Mouse (Mus musculus): ENCODE measurements around the gene Tmsb10.

Tmsb10 gene

GRCm38 (mm10) chr6:72956199-72957092 lies 2.1 kb downstream of the Tmsb10 start:
- no peak for DNase-seq (ENCODE audit: low spot score in 2 of 2)

DNA sequence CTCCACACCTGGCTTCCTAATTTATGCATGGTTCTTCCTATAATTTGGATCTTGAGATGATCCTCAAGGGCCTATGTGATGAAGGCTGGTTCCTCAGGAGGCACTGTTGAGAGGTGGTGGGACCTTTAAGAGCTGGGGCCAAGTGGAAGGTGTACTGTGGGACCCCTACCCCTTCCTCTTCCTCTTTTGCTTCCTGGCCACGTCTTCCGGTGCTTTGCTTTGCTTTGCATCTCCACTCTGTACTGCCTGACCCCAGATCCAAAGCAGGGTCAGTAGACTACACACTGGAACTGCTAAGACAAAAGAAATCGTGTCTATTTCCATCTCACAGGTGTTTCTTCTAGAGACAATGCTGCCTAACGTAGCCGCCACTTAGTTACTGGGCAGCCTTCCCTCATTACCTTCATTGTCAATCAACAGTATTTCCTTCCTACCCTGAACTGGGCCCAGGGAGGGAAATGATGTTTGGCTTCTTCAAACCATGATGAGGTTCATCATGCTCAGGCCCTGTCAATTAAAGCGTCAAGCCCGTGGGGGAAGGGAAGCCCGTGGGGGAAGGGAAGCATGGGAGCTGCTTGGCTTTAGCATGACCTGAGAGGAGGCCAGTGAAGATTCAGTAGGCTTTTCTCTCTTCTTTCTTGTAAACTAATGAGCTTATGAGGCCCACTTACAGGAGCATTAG lies 2.9 kb downstream of the Tmsb10 start:
- no peak for DNase-seq (ENCODE audit: low spot score in 2 of 2)

- DNase-seq (ENCODE audit: low spot score in 2 of 2), result no peak
These were observed 3.8 kb downstream of the Tmsb10 start for GRCm38 (mm10) chr6:72954786-72955185.

DNA sequence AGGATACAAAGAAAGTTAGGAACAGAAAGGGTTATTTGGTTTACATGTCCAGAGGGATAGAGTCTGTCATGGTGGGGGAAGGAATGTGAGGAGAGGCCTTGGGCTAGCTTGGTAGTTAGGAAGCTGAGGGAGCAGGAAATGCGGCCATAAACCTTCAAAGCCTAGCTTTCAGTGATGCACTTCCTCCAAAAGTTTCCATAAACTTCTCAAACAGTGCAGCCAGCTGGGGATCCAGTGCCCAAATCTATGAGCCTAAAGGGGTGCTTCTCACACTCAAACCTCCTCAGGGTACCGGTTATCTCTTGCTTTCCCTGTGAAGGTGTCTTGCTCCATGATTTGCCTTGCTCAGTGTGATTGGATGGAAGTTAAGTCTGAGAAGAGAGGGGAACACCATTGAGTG lies 5.6 kb downstream of the Tmsb10 start:
- DNase-seq (ENCODE audit: low spot score in 2 of 2), result no peak

DNA sequence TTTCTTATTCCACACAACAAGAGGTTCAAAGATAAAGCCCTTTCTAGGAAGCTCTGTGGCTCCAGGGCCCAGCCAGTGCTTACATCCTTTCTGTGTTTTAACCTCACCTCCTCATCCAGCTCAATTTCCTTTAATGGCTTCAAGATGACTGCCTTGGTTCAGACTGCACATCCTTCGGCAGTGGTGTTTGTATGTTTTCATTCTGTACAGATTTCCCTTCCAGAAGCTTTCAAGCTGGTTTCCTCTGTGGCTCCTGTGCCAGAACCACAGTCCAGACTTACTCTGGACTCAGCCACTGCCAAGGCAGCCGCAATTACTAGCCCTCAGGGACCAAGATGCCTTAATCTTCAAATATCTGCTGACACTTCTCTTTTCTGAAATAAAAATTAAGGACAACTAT lies 6.3 kb downstream of the Tmsb10 start:
- DNase-seq (ENCODE audit: low spot score in 2 of 2), result no peak

DNA sequence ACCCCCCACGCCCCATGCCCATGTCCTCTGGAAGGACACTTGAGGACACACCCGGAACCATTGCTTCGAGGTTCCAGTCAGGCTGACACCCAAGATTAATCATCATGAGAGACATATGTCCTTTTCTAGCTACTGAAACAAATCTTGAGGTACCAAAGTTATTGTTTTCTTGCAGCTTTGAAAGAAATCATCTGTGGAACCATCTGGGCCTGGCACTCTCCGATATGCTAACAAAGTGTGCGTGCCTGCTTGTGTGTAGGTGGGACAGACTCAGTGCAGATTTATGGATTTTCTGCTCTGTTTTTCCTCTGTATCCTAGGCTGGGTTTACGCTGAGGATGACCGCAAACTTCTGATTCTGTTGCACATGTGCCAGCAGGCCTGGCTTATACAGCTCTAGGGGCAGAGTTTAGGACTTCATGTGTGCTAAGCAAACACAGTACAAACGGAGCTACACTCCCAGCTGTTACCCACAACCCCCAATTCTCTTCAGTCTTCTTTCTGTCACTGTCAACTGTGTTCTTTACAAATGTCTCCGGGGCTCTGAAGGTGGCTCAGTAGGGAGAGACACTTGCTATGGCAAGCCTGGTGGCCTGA lies 9.3 kb downstream of the Tmsb10 start:
- DNase-seq (ENCODE audit: low spot score in 2 of 2), result peak; percentile 75 to 77

- no peak for DNase-seq (ENCODE audit: low spot score in 2 of 2)
These were observed 10.2 kb downstream of the Tmsb10 start for GRCm38 (mm10) chr6:72948392-72948791.

- no peak for DNase-seq (ENCODE audit: low spot score in 2 of 2)
These were observed 10.6 kb downstream of the Tmsb10 start for GRCm38 (mm10) chr6:72947960-72948359.

DNA sequence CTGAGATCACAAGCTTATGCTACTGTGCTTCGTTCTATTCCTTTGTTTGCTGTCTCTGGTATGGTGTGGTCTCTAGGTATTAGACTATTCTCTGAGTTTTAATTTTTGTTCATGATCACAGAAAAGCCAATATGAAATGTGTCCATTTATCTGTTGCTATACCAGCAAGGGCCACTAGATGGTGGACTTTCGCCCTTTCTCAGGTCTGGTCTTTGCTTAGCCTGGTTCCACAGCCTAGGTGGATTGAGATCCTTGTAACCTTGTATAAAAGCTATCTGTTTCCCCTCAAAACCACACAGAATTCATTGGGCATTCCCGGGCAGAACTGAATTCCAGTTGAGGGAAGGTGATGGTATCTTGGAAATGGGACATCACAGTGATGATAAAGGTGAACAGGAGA lies 18.1 kb downstream of the Tmsb10 start:
- peak in 1 of 2 experiments; percentile 44 for DNase-seq (ENCODE audit: low spot score in 2 of 2)

DNA sequence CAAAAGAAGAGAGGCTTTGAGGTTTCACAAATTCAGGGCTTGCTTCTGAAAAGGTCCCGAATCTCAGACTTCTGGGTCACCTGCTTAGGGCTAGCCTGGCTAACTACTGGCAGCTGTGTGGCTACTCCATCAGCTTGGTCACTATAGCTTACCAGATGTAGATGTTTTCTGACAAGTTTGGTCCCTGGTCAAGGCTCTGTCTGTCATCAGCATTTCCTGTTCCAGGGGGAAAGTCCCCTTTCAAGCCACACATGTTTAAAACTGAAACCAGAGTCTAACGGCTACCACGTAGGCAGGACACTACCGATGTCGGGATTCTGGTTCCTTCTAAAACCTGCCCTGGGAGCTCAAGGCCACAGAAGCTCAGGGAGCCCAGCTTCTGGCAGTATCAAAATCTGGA lies 20.7 kb downstream of the Tmsb10 start:
- DNase-seq (ENCODE audit: low spot score in 2 of 2), result no peak

DNA sequence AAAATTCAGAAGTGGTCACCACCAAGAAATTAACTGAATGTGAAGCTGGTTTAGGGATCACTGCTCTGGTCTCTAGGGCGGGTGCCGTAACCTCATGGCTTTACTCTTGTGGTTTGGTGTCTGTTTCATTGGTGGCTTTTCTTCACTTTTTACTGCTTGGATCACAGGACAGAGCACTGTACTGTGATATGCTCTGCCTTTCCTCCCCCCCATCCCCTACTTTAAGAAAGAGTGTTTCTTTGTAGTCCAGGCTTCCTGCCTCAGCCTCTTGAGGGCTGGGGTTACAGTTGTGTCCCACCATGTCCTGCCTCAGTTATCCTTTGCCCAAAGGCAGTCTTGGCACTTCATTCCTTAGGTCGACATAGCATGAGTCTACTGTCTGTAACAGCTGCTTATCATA lies 21.1 kb downstream of the Tmsb10 start:
- DNase-seq (ENCODE audit: low spot score in 2 of 2), result no peak

GRCm38 (mm10) chr6:72932955-72933354 lies 25.6 kb downstream of the Tmsb10 start:
- DNase-seq (ENCODE audit: low spot score in 2 of 2), result no peak

DNA sequence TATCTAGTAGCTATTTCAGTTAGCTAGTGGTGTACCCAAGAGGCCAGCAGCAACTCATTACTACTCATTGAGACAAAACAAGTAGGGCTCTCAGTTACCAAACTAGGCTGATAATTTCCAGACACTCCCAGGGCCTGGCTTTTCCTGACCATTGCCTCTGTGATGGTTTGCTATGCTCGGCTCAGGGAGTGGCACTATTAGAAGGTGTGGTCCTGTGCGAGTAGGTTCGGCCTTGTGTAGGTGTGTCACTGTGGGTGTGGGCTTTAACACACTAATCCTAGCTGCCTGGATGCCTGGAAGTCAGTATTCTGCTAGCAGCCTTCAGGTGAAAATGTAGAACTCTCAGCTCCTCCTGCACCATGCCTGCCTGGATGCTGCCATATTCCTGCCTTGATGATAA lies 27.0 kb downstream of the Tmsb10 start:
- DNase-seq (ENCODE audit: low spot score in 2 of 2), result no peak

- DNase-seq (ENCODE audit: low spot score in 2 of 2), result no peak
These were observed 28.7 kb downstream of the Tmsb10 start for GRCm38 (mm10) chr6:72929795-72930398.

GRCm38 (mm10) chr6:72926755-72927482 lies 31.6 kb downstream of the Tmsb10 start:
- DNase-seq (ENCODE audit: low spot score in 2 of 2), result peak in 1 of 2 experiments; percentile 7

DNA sequence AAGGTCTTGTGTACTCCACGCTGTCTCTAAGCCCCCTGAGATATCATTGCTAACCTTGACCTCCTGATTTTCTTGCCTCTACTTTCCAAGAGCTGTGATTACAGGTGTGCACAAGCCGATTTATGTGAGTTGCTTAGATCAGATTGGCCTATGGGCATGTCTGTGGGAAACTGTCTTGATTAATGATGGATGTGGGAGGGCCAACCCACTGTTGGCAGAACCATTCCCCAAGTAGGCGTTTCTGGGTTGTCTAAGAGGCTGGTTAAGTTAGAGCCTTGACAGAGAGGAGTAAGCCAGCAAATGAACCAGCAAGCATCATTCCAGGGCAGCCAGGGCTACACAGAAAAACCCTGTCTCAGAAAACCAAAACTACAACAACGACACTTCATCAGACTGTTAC lies 32.5 kb downstream of the Tmsb10 start:
- no peak for DNase-seq (ENCODE audit: low spot score in 2 of 2)

- DNase-seq (ENCODE audit: low spot score in 2 of 2), result no peak
These were observed 35.2 kb downstream of the Tmsb10 start for GRCm38 (mm10) chr6:72923381-72923780.

DNA sequence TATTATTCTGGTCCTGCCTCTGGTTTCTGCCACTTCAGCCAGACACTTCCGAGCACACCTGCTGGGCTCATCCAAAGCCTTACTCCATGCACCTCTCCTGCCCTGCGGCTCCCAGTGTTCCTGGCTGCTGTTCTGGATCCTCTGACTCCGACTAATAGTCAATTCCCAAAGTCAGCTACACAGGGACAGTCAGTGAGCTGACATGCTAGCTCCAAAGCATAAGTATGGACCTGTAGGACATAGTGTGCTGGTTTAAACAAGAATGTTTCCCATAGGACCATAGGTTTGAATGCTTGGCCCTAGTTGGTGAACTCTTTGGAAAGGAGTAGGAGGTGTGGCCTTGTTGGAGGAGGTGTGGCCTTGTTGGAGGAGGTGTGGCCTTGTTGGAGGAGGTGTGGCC lies 37.5 kb downstream of the Tmsb10 start:
- DNase-seq (ENCODE audit: low spot score in 2 of 2), result no peak

GRCm38 (mm10) chr6:72918510-72919033 lies 40.0 kb downstream of the Tmsb10 start:
- no peak for DNase-seq (ENCODE audit: low spot score in 2 of 2)

DNA sequence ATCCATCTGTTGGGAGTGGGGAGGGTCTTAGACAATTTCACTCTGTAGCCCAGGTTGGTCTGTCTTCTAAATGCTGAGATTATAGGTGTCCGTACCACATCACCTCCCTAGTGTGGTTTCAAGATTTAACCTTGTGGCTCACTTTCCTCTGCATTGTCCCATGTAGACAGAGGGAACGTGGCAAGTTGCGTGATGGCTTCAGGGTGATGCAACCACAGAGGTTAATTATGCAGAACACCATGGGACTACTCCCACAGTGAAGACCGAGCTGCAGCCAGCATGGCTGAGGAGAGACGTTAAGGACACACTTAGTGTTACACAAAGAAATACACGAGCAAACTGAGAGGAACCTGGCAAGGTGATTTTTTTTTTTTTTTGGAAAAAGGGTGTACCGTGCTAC lies 42.2 kb downstream of the Tmsb10 start:
- no peak for DNase-seq (ENCODE audit: low spot score in 2 of 2)

DNA sequence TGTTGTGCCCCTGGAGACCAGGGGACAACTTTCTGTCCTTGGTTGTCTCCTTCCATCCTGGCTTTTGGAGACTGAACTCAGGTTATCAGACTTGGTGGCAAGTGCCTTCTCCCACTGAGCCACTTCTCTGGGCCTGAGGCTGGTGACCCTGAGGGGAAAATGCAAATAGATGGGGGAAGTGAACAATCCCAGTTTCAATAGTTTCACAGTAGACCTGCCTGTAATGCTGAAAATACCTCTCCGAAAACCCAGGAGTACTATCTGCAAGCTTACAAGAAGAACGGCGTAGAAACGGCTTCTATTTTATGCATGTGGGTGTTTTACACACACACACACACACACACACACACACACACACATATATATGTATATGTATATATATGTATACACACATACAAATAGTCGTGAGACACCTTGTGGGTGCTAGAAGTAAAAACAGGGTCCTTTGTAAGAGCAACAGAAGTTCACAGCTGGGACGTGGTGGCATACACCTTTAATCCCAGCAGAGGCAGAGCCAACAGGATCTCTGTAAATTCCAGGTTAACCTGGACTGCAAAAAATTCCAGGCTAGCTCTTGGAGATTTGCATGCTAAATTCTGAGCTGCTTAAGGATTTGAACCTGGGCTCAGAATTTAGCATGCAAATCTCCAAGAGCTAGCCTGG lies 44.3 kb downstream of the Tmsb10 start:
- no peak for DNase-seq (ENCODE audit: low spot score in 2 of 2)
